In the genomic region with DNA sequence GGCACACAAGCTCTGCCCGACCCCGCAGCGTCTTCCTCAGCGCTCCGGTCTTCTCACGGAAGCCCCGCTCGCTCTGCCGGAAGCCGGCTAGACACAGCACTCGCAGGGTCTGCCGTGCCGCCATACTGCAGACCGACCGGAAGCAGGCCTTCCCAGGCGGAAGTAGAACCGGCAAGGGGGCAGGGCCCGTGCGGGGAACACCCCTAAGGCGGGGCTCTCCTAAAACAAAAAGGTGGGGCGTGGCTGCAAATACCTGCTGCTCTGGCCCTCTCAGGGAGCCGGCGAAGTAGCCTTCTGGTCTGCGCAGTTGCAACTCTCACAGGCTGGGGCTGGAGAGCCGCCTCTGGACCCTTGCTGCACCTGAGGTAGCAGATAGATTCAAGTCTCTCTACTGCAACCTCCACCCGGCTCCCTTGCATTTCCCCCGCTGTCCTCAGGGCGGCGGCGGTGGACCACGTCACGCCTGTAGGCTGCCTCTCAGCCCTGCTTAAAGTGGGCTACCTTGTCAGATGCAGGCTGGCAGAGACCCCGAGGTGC, we compare ENCODE assay signal across 8 mouse cellular contexts. TPM values are rescaled to one million over a fixed set of nuclear protein-coding genes. Genes with fewer than 3 reads are reported as not detected.
DNase-seq lines count a peak whose midpoint lies in the region; ATAC-seq and TF ChIP-seq lines count a peak whose summit lies in the region.

Ovca2 (minus strand) TSS at position 164 of the 537 bp plus-strand sequence.

- peak within 1 kb of the TSS; percentile 82 for H3K4me2 ChIP-seq in lung, embryonic 15.5 days

- peak; percentile 82 for TF ChIP-seq POLR2A in olfactory bulb, adult 2 months (IDR thresholded peaks at IDR 0.05; ENCODE audit: insufficient read depth, low read depth, low read length)
- peak; percentile 90 for TF ChIP-seq POLR2A in thymus, adult 2 months (IDR thresholded peaks at IDR 0.05; ENCODE audit: control insufficient read depth, extremely low read depth, insufficient read depth, low read length, poor library complexity)

- H3K4me1 ChIP-seq in lung, embryonic 15.5 days: peaks cover 21% of the 10 kb centered on the region
- peaks cover 14% of the 10 kb centered on the region for H3K4me1 ChIP-seq in olfactory bulb, adult 2 months (ENCODE audit: control insufficient read depth, insufficient read depth, low read length)
- peaks cover 17% of the 10 kb centered on the region for H3K4me1 ChIP-seq in thymus, adult 2 months (replicated peaks; ENCODE audit: control insufficient read depth, insufficient read depth, low read length)

- H3K9ac ChIP-seq in lung, embryonic 15.5 days: peak within 1 kb of the TSS; percentile 74

- H3K27me3 ChIP-seq in lung, embryonic 15.5 days: no peaks in the 10 kb centered on the region
- H3K27me3 ChIP-seq in thymus, adult 2 months (ENCODE audit: control insufficient read depth, insufficient read depth, low read length): no peaks in the 10 kb centered on the region

- peak; percentile 92 for DNase-seq in NIH3T3 (ENCODE audit: low read depth)
- peak; percentile 92 for DNase-seq in cerebellum, adult 9-11 months
- DNase-seq in layer of hippocampus, adult 8-10 months (ENCODE audit: low spot score in 2 of 2): peak; percentile 85 to 87
- DNase-seq in thymus, adult 2 months: peak; percentile 94

- peaks cover 20% of the 10 kb centered on the region for H3K36me3 ChIP-seq in lung, embryonic 15.5 days
- H3K36me3 ChIP-seq in thymus, adult 2 months (ENCODE audit: control insufficient read depth, insufficient read depth, low read length): no peaks in the 10 kb centered on the region

- peak; percentile 77 for ATAC-seq in frontal cortex, adult (ENCODE audit: low TSS enrichment)
- ATAC-seq in hematopoietic stem cell, adult 5-6 weeks (replicated peaks in 1 of 2; ENCODE audit: insufficient read depth in 1 of 2, low FRiP score in 2 of 2, low TSS enrichment in 1 of 2, low read depth in 1 of 2, poor library complexity in 2 of 2, severe bottlenecking in 2 of 2): peak; percentile 95 to 97
- ATAC-seq in lung, embryonic 15.5 days (ENCODE audit: borderline replicate concordance, extremely low read depth, low FRiP score, low TSS enrichment): peak; percentile 94

- WGBS in lung, embryonic 15.5 days: under 1% methylated on average over 32 of the region's 33 CpGs
- under 1% methylated on average over 33 of the region's 33 CpGs for WGBS in olfactory bulb, adult 2 months
- WGBS in thymus, adult 2 months: 0% methylated on average over 33 of the region's 33 CpGs

- H3K4me3 ChIP-seq in lung, embryonic 15.5 days: peak within 1 kb of the TSS; percentile 78
- peak within 1 kb of the TSS; percentile 81 for H3K4me3 ChIP-seq in olfactory bulb, adult 2 months (ENCODE audit: insufficient read depth, low read depth, low read length)
- H3K4me3 ChIP-seq in thymus, adult 2 months (ENCODE audit: control insufficient read depth, insufficient read depth, low read length): peak within 1 kb of the TSS; percentile 95

- TF ChIP-seq CTCF in olfactory bulb, adult 2 months (IDR thresholded peaks at IDR 0.05; ENCODE audit: insufficient read depth, low read depth, low read length): peak; percentile 99
- peak; percentile 96 for TF ChIP-seq CTCF in thymus, adult 2 months (IDR thresholded peaks at IDR 0.05; ENCODE audit: borderline replicate concordance, control insufficient read depth, extremely low read depth, insufficient read depth, low read length, poor library complexity)

- H3K9me3 ChIP-seq in lung, embryonic 15.5 days: no peaks in the 10 kb centered on the region

- peak within 1 kb of the TSS; percentile 82 for H3K27ac ChIP-seq in lung, embryonic 15.5 days
- 0 out of 2 replicates have a peak within 1 kb of the TSS, but pooled peaks have one; percentile 31 for H3K27ac ChIP-seq in olfactory bulb, adult 2 months (ENCODE audit: insufficient read depth, low read depth, low read length)
- peak within 1 kb of the TSS; percentile 26; the same call in 1 of the 2 replicates for H3K27ac ChIP-seq in thymus, adult 2 months (ENCODE audit: control insufficient read depth, insufficient read depth, low read length)

RNA-seq across cellular contexts. Expression of gene Ovca2, which starts in this region (rescaled TPM):
- total RNA-seq in hematopoietic stem cell, adult 5-6 weeks (2017): 17.1 and 20.8 TPM in 2 replicates
- total RNA-seq in layer of hippocampus, adult 8-10 months (2022): 10 to 100 TPM; 15.6 to 23.4 (median 19.8) TPM
- 25.5 and 26.2 TPM in 2 replicates for polyA plus RNA-seq in lung, embryonic 15.5 days (2015; fragmentation: Nextera tagmentation; extraction: Ambion mirVana)
- not detected in 2 replicates for polyA plus RNA-seq in olfactory bulb, adult 2 months (2012; ENCODE audit: insufficient read depth, insufficient read length, low replicate concordance, missing spikeins)
- polyA plus RNA-seq in thymus, adult 2 months (2012; rRNA removed): 37.6 and 48.9 TPM in 2 replicates

Comparison
In these comparisons a context has a peak if more than half of its experiments do, and no peak if none do; other contexts are left out.
1. Peak in every context shown above with its lines: DNase-seq, ATAC-seq, H3K4me3 ChIP-seq and H3K27ac ChIP-seq.
2. RNA of gene Ovca2 (polyA plus RNA-seq): 37.6 to 48.9 TPM in thymus, adult 2 months and 25.5 to 26.2 TPM in lung, embryonic 15.5 days; not detected in olfactory bulb, adult 2 months; every median in the first group is over 10 times any median in the second.
3. H3K27ac ChIP-seq: peak in every context shown above with its lines; median percentile 82 in lung, embryonic 15.5 days; 31 in olfactory bulb, adult 2 months; 26 in thymus, adult 2 months.